Mouse (Mus musculus) neural tube, embryonic 11.5 days (tissue): ENCODE measurements at regions not wholly inside any gene's neighbourhood (a gene's known extent, or its start where the extent isn't known, plus 50 kb on each side); places are given as distances from the start of the nearest gene placed in this dataset.

Experiments
- ATAC-seq: fragments of 200-750 bp; cut with Nextera tagmentation; 2 replicates; pipeline ENCODE4 v1.8.0; 2017; ENCODE audit warnings: moderate number of reproducible peaks, mild to moderate bottlenecking, moderate TSS enrichment, moderate library complexity; ENCODE audit not compliant: insufficient read depth, low FRiP score, low TSS enrichment
- DNase-seq: peaks from one replicate; pipeline ENCODE4 v3.0.0-alpha.2; 2015; ENCODE audit warnings: low spot score
- H3K27ac ChIP-seq: fragments of 300-500 bp; sonication (generic); 2 replicates; pipeline ENCODE4 v1.5.1; 2014; ENCODE audit warnings: low read depth, mild to moderate bottlenecking, low read length
- H3K27me3 ChIP-seq: fragments of 300-500 bp; sonication (generic); 2 replicates; pipeline ENCODE4 v1.6.1; 2014; ENCODE audit warnings: mild to moderate bottlenecking, low read length, mixed read lengths; ENCODE audit not compliant: control insufficient read depth, insufficient read depth
- H3K36me3 ChIP-seq: fragments of 300-500 bp; sonication (generic); 2 replicates; pipeline ENCODE4 v1.6.1; 2014; ENCODE audit warnings: mild to moderate bottlenecking, low read length, moderate library complexity, mixed read lengths; ENCODE audit not compliant: control insufficient read depth, insufficient read depth
- H3K4me1 ChIP-seq: fragments of 300-500 bp; sonication (generic); 2 replicates; pipeline ENCODE4 v1.6.1; 2014; ENCODE audit warnings: low read length, mixed read lengths; ENCODE audit not compliant: control insufficient read depth, insufficient read depth
- H3K4me2 ChIP-seq: fragments of 300-500 bp; sonication (generic); 2 replicates; pipeline ENCODE4 v1.6.1; 2014; ENCODE audit warnings: low read depth, mild to moderate bottlenecking, moderate library complexity
- H3K4me3 ChIP-seq: fragments of 300-500 bp; sonication (generic); 2 replicates; pipeline ENCODE4 v1.5.1; 2014; ENCODE audit warnings: low read depth, low read length
- H3K9ac ChIP-seq: fragments of 300-500 bp; sonication (generic); 2 replicates; pipeline ENCODE4 v1.6.1; 2014; ENCODE audit warnings: mild to moderate bottlenecking, low read length
- H3K9me3 ChIP-seq: fragments of 300-500 bp; sonication (generic); 2 replicates; pipeline ENCODE4 v1.6.1; 2016; ENCODE audit warnings: low read length; ENCODE audit not compliant: control insufficient read depth
- WGBS: fragments of 180-500 bp; shearing (Covaris S2); extraction: QIAGEN DNeasy Blood & Tissue Kit; methylation state at CpG from one replicate; pipeline ENCODE4 v1.1.7; 2014; 5-methylcytosine and 5-hydroxymethylcytosine counted together

DNA sequence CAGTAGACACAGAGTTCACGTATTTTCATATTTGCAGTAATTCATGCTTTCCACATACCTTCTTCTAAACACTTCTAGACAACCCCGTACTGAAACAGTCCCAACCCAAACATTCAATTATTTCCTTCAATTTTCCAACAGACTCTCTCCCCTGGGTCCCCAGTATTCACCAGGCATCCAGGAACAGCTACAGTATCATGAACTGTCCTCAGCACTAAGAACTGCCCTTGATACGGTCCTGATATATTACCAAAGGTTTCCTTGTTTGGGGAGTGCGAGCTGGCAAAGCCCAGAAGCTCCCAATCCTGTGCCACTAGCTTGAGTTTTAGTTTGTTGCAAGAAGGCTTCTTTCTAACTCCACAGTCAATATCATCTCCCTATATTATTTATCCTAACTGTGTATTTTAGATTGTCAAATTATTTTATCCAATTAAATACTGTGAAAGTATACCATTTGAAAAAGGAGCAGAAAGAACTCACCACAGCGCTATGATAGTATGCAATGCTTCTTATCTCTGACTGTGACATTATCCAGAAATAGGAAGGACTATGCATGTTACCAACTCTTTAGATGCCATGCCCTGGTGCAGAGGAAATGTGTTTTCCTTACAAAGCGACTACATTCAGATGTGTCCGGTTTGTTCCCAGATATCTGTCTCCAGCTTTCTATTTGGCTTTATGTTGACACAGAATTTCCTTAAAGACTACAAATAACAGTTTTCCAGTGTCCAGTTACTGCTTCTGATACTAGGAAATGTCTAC lies 754.6 kb upstream of the Intu start:
- Histone ChIP-seq H3K27ac (no peak overlapping the region), H3K27me3 (no peaks in the 10 kb centered on the region), H3K4me2 (no peak overlapping the region), H3K9ac (no peak overlapping the region), H3K4me1 (no peaks in the 10 kb centered on the region), H3K4me3 (no peak overlapping the region), H3K9me3 (no peaks in the 10 kb centered on the region), H3K36me3 (no peaks in the 10 kb centered on the region)
- DNase-seq = no peak
- WGBS = 88% methylated on average over 7 of the region's 7 CpGs
- no peak for ATAC-seq

DNA sequence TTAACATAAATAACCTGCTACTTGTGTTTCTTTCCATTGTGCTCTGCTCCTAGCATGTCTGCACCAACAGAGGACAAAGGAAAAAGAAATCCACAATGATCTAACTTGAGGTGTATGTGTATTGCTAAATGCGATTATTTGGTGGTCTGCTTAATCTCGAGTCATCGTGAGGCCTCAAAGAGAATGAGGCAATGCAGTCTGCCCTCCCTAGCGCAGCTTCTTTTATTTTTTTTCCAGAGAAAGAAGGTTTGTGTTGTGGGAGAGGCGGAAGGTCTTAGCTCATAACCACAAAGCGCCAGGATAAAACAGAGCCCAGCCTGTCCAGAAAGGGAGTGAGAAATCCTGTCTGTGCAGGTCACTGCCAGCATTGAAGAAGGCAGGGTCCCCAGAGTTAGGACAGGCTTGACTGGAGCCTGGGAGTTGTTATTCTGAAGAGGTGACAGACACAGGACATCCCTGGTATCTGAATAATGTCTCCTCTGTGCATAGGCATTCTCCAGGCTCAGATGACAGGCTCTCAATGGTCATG lies 751.3 kb upstream of the Intu start:
- H3K9me3 ChIP-seq = no peaks in the 10 kb centered on the region
- WGBS = 84% methylated on average over 6 of the region's 6 CpGs
- ATAC-seq (no peak), DNase-seq (no peak)
- H3K4me2 ChIP-seq = no peak overlapping the region
- no peak overlapping the region for H3K9ac ChIP-seq
- no peak overlapping the region for H3K27ac ChIP-seq
- no peaks in the 10 kb centered on the region for H3K36me3 ChIP-seq
- H3K27me3 ChIP-seq = no peaks in the 10 kb centered on the region
- no peaks in the 10 kb centered on the region for H3K4me1 ChIP-seq
- no peak overlapping the region for H3K4me3 ChIP-seq

DNA sequence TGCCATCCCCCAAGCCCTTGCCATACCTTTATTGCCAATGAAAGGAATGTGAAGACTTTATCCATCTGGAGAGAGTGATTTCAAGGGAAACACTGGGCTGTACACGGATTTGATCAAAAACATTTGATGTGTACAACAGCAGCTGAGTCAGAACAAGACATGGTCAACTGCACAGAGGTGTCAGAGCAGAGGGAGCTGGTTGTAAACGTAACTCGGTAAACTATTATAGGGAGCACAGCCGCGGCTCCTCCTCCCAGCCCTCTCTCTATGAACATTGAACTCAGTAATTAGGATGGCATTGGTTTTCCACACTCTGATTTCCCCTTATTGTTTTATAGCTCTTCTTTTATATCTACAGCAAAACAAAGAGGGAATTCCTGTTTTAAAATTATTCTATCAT lies 750.8 kb upstream of the Intu start:
- Histone ChIP-seq H3K27ac (no peak overlapping the region), H3K9me3 (no peaks in the 10 kb centered on the region), H3K4me2 (no peak overlapping the region), H3K4me1 (no peaks in the 10 kb centered on the region), H3K4me3 (no peak overlapping the region), H3K27me3 (no peaks in the 10 kb centered on the region), H3K9ac (no peak overlapping the region), H3K36me3 (no peaks in the 10 kb centered on the region)
- WGBS = 77% methylated on average over 5 of the region's 5 CpGs
- DNase-seq (no peak), ATAC-seq (no peak)

DNA sequence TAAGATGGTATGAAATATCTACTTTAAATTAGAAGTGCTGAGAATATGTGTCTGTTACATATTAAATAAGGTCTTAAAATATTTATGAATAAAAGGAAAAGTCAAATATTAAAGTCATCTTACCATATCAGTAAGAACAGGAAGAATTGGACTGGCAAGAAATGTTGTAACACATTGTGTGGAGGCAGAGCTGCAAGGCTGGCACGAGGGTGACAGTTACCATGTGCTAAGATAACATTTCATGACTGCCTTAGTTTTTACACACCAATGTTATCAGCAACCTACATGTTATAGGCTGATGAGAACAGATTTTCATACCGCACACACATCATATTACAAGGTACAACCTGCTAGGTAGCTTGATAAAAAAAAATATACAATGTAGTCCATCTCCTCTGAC lies 746.2 kb upstream of the Intu start:
- WGBS = 91% methylated on average over 2 of the region's 2 CpGs
- no peaks in the 10 kb centered on the region for H3K9me3 ChIP-seq
- no peaks in the 10 kb centered on the region for H3K4me1 ChIP-seq
- H3K36me3 ChIP-seq = no peaks in the 10 kb centered on the region
- ATAC-seq (no peak), DNase-seq (no peak)
- no peak overlapping the region for H3K4me2 ChIP-seq
- H3K4me3 ChIP-seq = no peak overlapping the region
- no peak overlapping the region for H3K9ac ChIP-seq
- no peak overlapping the region for H3K27ac ChIP-seq
- no peaks in the 10 kb centered on the region for H3K27me3 ChIP-seq

DNA sequence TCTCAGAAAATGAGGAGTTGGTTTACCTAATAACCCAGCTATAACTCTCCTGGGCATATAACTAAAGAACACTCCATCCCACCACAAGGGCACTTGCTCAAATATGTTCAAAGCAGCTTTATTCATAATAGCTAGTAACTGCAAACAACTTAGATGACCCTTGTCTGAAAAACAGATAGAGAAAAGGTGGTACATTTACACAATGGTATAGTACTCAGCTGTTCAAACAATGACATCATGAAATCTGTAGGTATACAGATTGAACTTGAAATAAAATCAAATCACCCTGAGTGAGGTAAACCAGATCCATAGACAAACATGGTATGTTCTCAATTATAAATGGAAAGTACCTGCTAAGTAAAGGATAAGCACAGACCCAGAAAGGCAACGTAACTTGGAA lies 721.5 kb upstream of the Intu start:
- H3K9me3 ChIP-seq = no peaks in the 10 kb centered on the region
- 90% methylated on average over 1 of the region's 1 CpGs for WGBS
- H3K4me2 ChIP-seq = no peak overlapping the region
- H3K9ac ChIP-seq = no peak overlapping the region
- H3K27ac ChIP-seq = no peak overlapping the region
- H3K27me3 ChIP-seq = no peaks in the 10 kb centered on the region
- H3K36me3 ChIP-seq = no peaks in the 10 kb centered on the region
- DNase-seq (no peak), ATAC-seq (no peak)
- no peak overlapping the region for H3K4me3 ChIP-seq
- no peaks in the 10 kb centered on the region for H3K4me1 ChIP-seq

DNA sequence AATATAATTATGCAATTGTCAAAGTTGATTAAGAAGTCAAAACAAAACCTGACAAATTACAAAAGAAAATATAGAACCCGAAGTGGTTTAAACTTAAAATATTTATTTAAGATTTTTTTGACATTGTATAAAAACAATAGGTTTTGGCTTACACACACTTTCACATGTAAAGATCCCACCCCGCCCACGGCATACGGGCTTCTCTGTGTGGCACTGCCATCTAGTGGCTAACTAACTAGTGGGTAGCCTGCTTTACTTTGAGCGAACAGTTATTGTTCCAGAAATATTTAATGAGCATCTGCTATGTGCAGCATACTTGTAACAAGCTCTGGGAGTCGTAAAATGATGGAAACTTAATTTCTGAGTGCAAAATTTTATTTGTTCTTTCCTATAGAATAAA lies 716.3 kb upstream of the Intu start:
- no peak overlapping the region for H3K9ac ChIP-seq
- 32% methylated on average over 6 of the region's 6 CpGs for WGBS
- H3K9me3 ChIP-seq = no peaks in the 10 kb centered on the region
- no peak overlapping the region for H3K4me2 ChIP-seq
- no peaks in the 10 kb centered on the region for H3K27me3 ChIP-seq
- no peaks in the 10 kb centered on the region for H3K4me1 ChIP-seq
- H3K27ac ChIP-seq = no peak overlapping the region
- DNase-seq = peak; percentile 65
- no peak; the same call in 1 of the 2 replicates for ATAC-seq
- H3K4me3 ChIP-seq = no peak overlapping the region
- no peaks in the 10 kb centered on the region for H3K36me3 ChIP-seq

DNA sequence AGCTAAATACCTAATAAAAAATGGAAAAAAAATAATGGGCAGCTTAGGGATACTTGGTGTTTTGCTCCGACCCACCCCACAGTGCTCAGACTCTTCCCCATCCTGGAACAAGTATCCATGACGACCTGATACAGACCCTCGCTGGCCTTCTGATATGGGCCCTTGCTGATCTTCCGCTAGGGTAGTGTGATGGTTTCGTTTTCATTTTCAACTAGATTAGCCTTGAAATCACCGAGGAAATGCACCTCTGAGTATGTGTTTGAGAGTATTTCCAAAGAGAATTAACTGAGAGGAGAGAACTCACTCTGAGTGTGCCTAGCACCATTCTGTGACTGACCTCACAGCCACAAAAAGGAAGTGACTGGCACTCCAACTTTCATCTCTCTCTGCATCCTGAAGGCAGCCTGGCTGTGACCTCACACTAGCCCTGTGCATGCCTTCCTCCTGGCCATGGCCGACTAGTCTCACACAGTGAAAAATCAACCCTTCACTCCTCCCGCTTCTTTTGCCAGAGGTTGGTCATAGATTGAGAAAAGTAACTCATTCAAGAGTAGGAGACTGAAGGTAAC lies 700.5 kb upstream of the Intu start:
- Histone ChIP-seq H3K36me3 (no peaks in the 10 kb centered on the region), H3K4me1 (no peaks in the 10 kb centered on the region), H3K4me2 (no peak overlapping the region), H3K9ac (no peak overlapping the region), H3K4me3 (no peak overlapping the region), H3K9me3 (no peaks in the 10 kb centered on the region), H3K27ac (no peak overlapping the region), H3K27me3 (no peaks in the 10 kb centered on the region)
- DNase-seq (no peak), ATAC-seq (no peak)
- WGBS = 91% methylated on average over 8 of the region's 8 CpGs

DNA sequence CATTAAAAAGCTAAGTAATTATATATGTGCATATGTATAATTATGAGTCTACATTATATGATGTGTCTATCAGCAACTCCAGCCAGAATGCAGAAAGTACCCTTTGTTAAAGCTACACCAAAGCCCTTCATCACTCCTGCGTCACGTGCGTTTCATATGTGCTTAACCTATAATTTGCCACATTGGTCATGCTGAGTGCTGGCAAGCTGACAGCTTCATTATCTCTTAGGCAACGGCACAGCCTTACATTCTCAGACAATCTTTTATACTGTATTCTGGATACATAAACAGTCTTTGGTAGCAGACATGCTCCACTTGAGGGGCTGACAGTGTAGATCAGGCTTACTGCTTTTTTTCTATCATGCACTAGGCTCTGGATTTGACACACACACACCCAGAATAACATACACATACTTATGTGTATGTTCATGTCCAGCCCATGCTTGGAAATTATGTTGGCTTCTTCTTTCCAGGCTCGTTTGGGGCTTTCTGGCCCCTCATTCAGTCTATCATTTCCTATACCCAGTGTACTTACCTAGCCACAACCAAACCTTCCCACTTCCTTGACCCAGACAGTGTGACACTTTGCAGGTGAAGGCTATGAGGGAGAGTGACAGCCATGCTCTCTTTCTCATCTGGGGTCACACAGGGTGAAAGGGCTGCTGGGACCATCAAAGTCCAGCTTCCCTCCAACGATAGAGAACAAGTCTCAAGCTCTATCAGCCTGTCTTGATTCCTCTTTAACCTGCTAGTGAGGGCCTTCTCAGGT lies 692.5 kb upstream of the Intu start:
- no peak overlapping the region for H3K4me3 ChIP-seq
- no peak overlapping the region for H3K9ac ChIP-seq
- H3K4me2 ChIP-seq = no peak overlapping the region
- H3K27me3 ChIP-seq = no peaks in the 10 kb centered on the region
- no peak for DNase-seq
- WGBS = 76% methylated on average over 6 of the region's 6 CpGs
- no peaks in the 10 kb centered on the region for H3K4me1 ChIP-seq
- no peak overlapping the region for H3K27ac ChIP-seq
- no peaks in the 10 kb centered on the region for H3K9me3 ChIP-seq
- no peaks in the 10 kb centered on the region for H3K36me3 ChIP-seq
- ATAC-seq = no peak
